ENCODE assay signal across 8 mouse cellular contexts in the genomic region with DNA sequence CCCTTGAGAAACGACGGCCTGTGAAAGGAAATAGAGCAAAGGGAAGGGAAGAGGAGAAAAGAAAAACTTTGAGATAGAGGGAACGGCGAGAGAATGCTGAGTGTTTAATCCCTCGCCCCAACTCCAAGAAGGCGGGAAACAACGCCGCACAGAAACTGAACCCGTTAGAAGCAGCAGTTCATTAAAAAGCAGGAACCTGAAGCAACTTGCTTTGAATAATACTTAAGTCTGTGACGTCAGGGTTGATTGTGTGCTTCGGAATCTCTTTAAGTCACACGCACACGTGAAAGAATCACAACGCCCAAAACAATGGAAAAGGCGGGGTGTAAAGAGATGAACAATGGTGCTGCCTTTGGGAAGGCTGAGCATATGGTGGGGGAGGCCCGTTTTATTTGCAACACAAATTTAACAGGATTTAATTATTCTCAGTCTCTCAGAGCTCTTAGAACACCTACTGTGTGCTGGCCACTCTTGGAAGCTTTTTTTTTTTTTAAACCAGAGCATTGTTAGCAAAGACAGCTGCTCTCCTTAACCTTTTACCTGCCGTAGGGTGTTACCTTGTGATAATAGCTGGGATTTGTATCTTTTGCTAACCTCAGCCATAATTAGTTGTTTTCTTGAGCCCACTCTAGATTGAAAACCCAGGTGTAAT. TPM values are rescaled to one million over a fixed set of nuclear protein-coding genes. Genes with fewer than 3 reads are reported as not detected.
A peak's percentile ranks its signal among the peaks of the same experiment; 100 is the strongest.
DNase-seq lines count a peak whose midpoint lies in the region; ATAC-seq and TF ChIP-seq lines count a peak whose summit lies in the region.

Gene Phc1, minus strand, starts transcription at position 213 of the 652 bp plus-strand sequence.

- no peaks in the 10 kb centered on the region for H3K79me2 ChIP-seq in C2C12 (ENCODE audit: control insufficient read depth, insufficient read depth)

- no peak for TF ChIP-seq CTCF in C2C12 (IDR thresholded peaks at IDR 0.05; ENCODE audit: control insufficient read depth, insufficient read depth, insufficient read length)
- no peak for TF ChIP-seq CTCF in intestine, postnatal 0 days (IDR thresholded peaks at IDR 0.05; ENCODE audit: low read depth)

- H3K4me3 ChIP-seq in C2C12 (ENCODE audit: insufficient read depth, poor library complexity, severe bottlenecking) = peak within 1 kb of the TSS; percentile 53
- H3K4me3 ChIP-seq in brown adipose tissue, adult 24 weeks (ENCODE audit: insufficient read depth, low read depth, low read length) = peak within 1 kb of the TSS; percentile 99
- H3K4me3 ChIP-seq in intestine, postnatal 0 days (ENCODE audit: low read depth, low read length) = peak within 1 kb of the TSS; percentile 81
- H3K4me3 ChIP-seq in stomach, embryonic 16.5 days (replicated peaks; ENCODE audit: low read length) = peak within 1 kb of the TSS; percentile 78

- no peaks in the 10 kb centered on the region for H3K9me3 ChIP-seq in intestine, postnatal 0 days (ENCODE audit: control insufficient read depth)
- no peaks in the 10 kb centered on the region for H3K9me3 ChIP-seq in stomach, embryonic 16.5 days (replicated peaks; ENCODE audit: control insufficient read depth, low read length)

- WGBS in intestine, postnatal 0 days = 2% methylated on average over 17 of the region's 17 CpGs
- WGBS in stomach, embryonic 16.5 days = 2% methylated on average over 17 of the region's 17 CpGs

- H3K79me3 ChIP-seq in C2C12 (ENCODE audit: low read depth) = peaks cover 1% of the 10 kb centered on the region

- H3K4me2 ChIP-seq in intestine, postnatal 0 days (replicated peaks; ENCODE audit: low read depth) = peak within 1 kb of the TSS; percentile 79
- H3K4me2 ChIP-seq in stomach, embryonic 16.5 days (ENCODE audit: low read depth, low read length) = peak within 1 kb of the TSS; percentile 87

- H3K27ac ChIP-seq in brown adipose tissue, adult 24 weeks (replicated peaks; ENCODE audit: low read depth, low read length) = peak within 1 kb of the TSS; percentile 85
- H3K27ac ChIP-seq in intestine, postnatal 0 days (ENCODE audit: low read depth, low read length) = peak within 1 kb of the TSS; percentile 78
- H3K27ac ChIP-seq in stomach, embryonic 16.5 days (ENCODE audit: low read length) = peak within 1 kb of the TSS; percentile 97

- no peak for DNase-seq in adrenal gland, adult 18-20 months (ENCODE audit: low spot score in 2 of 2)
- no peak for DNase-seq in adrenal gland, adult (ENCODE audit: inconsistent age in 2 of 2, low spot score in 1 of 2)
- DNase-seq in lung, postnatal 10 days = peak; percentile 40

- H3K36me3 ChIP-seq in C2C12 (ENCODE audit: control insufficient read depth, insufficient read depth) = no peaks in the 10 kb centered on the region
- no peaks in the 10 kb centered on the region for H3K36me3 ChIP-seq in intestine, postnatal 0 days (ENCODE audit: control insufficient read depth, insufficient read depth)
- H3K36me3 ChIP-seq in stomach, embryonic 16.5 days (ENCODE audit: control insufficient read depth, insufficient read depth, low read length) = peaks cover 4% of the 10 kb centered on the region; the same call in 1 of the 2 replicates

- peak; percentile 43 for ATAC-seq in granulocyte monocyte progenitor cell, adult 5-6 weeks (replicated peaks; ENCODE audit: poor library complexity, severe bottlenecking)
- ATAC-seq in intestine, postnatal 0 days = no peak
- ATAC-seq in stomach, embryonic 16.5 days (ENCODE audit: insufficient read depth, low FRiP score) = no peak

- H3K27me3 ChIP-seq in C2C12 (ENCODE audit: control insufficient read depth, insufficient read depth, insufficient read length) = no peaks in the 10 kb centered on the region
- no peaks in the 10 kb centered on the region for H3K27me3 ChIP-seq in intestine, postnatal 0 days (replicated peaks; ENCODE audit: control insufficient read depth, insufficient read depth, low read length)
- H3K27me3 ChIP-seq in stomach, embryonic 16.5 days (ENCODE audit: control insufficient read depth, insufficient read depth, low read length) = no peaks in the 10 kb centered on the region

- H3K4me1 ChIP-seq in brown adipose tissue, adult 24 weeks (ENCODE audit: control insufficient read depth, insufficient read depth, insufficient read length, low read length) = no peaks in the 10 kb centered on the region
- no peaks in the 10 kb centered on the region for H3K4me1 ChIP-seq in intestine, postnatal 0 days (replicated peaks; ENCODE audit: control insufficient read depth, insufficient read depth, low read length)
- H3K4me1 ChIP-seq in stomach, embryonic 16.5 days (ENCODE audit: control insufficient read depth, insufficient read depth, low read length) = peaks cover 15% of the 10 kb centered on the region

- H3ac ChIP-seq in C2C12 (ENCODE audit: control insufficient read depth, insufficient read length, low read depth) = peak within 1 kb of the TSS; percentile 75

- H3K9ac ChIP-seq in intestine, postnatal 0 days (ENCODE audit: low read depth, low read length) = peak within 1 kb of the TSS; percentile 72
- peak within 1 kb of the TSS; percentile 90 for H3K9ac ChIP-seq in stomach, embryonic 16.5 days (ENCODE audit: low read length)

TF ChIP-seq in C2C12, 6 proteins besides CTCF, POLR2A, EP300 and RAD21:
- no peak for TF ChIP-seq CEBPB (IDR thresholded peaks at IDR 0.05; ENCODE audit: low read depth)
- peak; percentile 31 for TF ChIP-seq MAX (IDR thresholded peaks at IDR 0.05)

RNA-seq across cellular contexts. Expression of gene Phc1, which starts in this region (rescaled TPM):
- total RNA-seq in adrenal gland, adult 18-20 months (2021) = 10 to 100 TPM; 20.1 to 26.7 TPM
- 17.6 TPM for polyA plus RNA-seq in C2C12 (2012; fragmentation: generic; extraction: Trizol)
- 4.9 and 5.8 TPM in 2 replicates for polyA plus RNA-seq in brown adipose tissue, adult 24 weeks (2012; ENCODE audit: insufficient read depth, insufficient read length, missing spikeins)
- 6.9 and 11.8 TPM in 2 replicates for total RNA-seq in granulocyte monocyte progenitor cell, adult 5-6 weeks (2014; fragmentation: Nextera tagmentation)
- total RNA-seq in granulocyte monocyte progenitor cell, adult 5-6 weeks (2017) = 3.5 and 4.5 TPM in 2 replicates
- polyA plus RNA-seq in intestine, postnatal 0 days (2015; fragmentation: Nextera tagmentation; extraction: Ambion mirVana) = 3.3 and 3.5 TPM in 2 replicates
- 10.3 and 11.0 TPM in 2 replicates for polyA plus RNA-seq in stomach, embryonic 16.5 days (2015; fragmentation: Nextera tagmentation; extraction: Ambion mirVana)
